Mouse (Mus musculus): ENCODE measurements around the gene Gab2. TPM values are rescaled to one million over a fixed set of nuclear protein-coding genes. Genes with fewer than 3 reads are reported as not detected.

The Gab2 gene
- polyA plus RNA-seq (2015; fragmentation: Nextera tagmentation; extraction: Ambion mirVana) = 3.2 and 3.4 TPM in 2 replicates

- WGBS = under 1% methylated on average over 52 of the region's 83 CpGs
- H3K36me3 ChIP-seq (ENCODE audit: control insufficient read depth, insufficient read depth, low read length) = no peaks in the 10 kb centered on the region
- H3K4me2 ChIP-seq (replicated peaks; ENCODE audit: low read depth) = peak within 1 kb of the TSS; percentile 80
- DNase-seq (ENCODE audit: low spot score) (peak; percentile 85), ATAC-seq (ENCODE audit: low FRiP score, low TSS enrichment) (peak; percentile 85)
- H3K27me3 ChIP-seq (ENCODE audit: control insufficient read depth, insufficient read depth, low read length) = no peaks in the 10 kb centered on the region
- H3K4me3 ChIP-seq (ENCODE audit: low read depth, low read length) = peak within 1 kb of the TSS; percentile 95
- H3K27ac ChIP-seq (replicated peaks) = peak within 1 kb of the TSS; percentile 98
- no peaks in the 10 kb centered on the region; the same call in 1 of the 2 replicates for H3K4me1 ChIP-seq (replicated peaks; ENCODE audit: control insufficient read depth, insufficient read depth)
- TF ChIP-seq EP300 (optimal IDR thresholded peaks at IDR 0.05) = no peak
- TF ChIP-seq CTCF (IDR thresholded peaks at IDR 0.05; ENCODE audit: low read depth) = no peak
- H3K9me3 ChIP-seq (ENCODE audit: control insufficient read depth, low read length) = no peaks in the 10 kb centered on the region
- H3K9ac ChIP-seq (ENCODE audit: low read length) = peak within 1 kb of the TSS; percentile 97
Measured at GRCm38 (mm10) chr7:97081242-97081958, at the start of gene Gab2. TSS of gene Gab2 (plus strand) at chr7:97081586.

DNA sequence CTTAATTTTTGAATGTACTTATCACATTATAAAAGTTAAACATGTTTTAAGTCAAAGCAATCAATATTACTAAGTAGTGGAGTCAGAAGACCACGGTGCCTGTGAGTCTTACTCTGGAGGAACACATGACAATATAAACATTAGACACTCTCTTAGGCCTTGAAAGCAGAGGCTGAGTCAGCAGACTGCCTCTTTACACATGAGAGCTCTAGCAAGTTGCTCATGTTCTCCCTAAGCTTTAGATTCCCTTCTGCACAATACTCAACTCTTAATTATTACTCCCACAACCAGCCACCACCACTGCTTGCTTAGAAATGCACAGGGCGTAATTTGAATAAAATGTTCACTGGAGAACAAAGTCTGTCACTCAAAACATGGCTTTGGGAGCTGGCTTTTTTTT is 49.0 kb upstream of the Gab2 start:
- H3K4me2 ChIP-seq (replicated peaks; ENCODE audit: low read depth) = no peak overlapping the region
- WGBS = 59% methylated on average over 2 of the region's 2 CpGs
- no peaks in the 10 kb centered on the region for H3K27me3 ChIP-seq (ENCODE audit: control insufficient read depth, insufficient read depth, low read length)
- ATAC-seq (ENCODE audit: low FRiP score, low TSS enrichment) (no peak), DNase-seq (ENCODE audit: low spot score) (no peak)
- no peak overlapping the region for H3K27ac ChIP-seq (replicated peaks)
- H3K36me3 ChIP-seq (ENCODE audit: control insufficient read depth, insufficient read depth, low read length) = no peaks in the 10 kb centered on the region
- no peaks in the 10 kb centered on the region for H3K9me3 ChIP-seq (ENCODE audit: control insufficient read depth, low read length)
- no peak overlapping the region for H3K4me3 ChIP-seq (ENCODE audit: low read depth, low read length)
- H3K9ac ChIP-seq (ENCODE audit: low read length) = no peak overlapping the region
- TF ChIP-seq EP300 (optimal IDR thresholded peaks at IDR 0.05) = no peak
- no peak for TF ChIP-seq CTCF (IDR thresholded peaks at IDR 0.05; ENCODE audit: low read depth)
- no peaks in the 10 kb centered on the region for H3K4me1 ChIP-seq (replicated peaks; ENCODE audit: control insufficient read depth, insufficient read depth)

DNA sequence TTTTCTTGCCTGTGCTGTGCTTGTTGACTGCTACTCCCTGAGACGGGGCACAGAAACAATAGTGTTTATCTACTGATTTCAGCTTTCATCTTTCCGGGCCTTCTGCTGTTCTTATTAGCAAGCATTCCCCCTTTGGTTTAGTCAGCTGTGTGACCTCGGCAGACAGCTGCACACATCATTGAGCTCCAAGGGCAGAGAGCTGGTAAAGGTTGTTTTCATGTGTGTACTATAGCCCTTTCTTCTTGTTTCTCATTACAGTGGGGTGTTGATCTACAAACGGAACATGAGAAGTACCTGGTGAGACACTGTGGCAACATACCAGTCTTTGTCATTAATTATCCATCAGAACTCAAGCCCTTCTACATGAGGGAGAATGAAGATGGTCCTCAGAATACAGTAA is 41.7 kb upstream of the Gab2 start:
- no peaks in the 10 kb centered on the region for H3K4me1 ChIP-seq (replicated peaks; ENCODE audit: control insufficient read depth, insufficient read depth)
- no peak overlapping the region for H3K4me2 ChIP-seq (replicated peaks; ENCODE audit: low read depth)
- no peak overlapping the region for H3K27ac ChIP-seq (replicated peaks)
- 44% methylated on average over 4 of the region's 4 CpGs for WGBS
- H3K9me3 ChIP-seq (ENCODE audit: control insufficient read depth, low read length) = no peaks in the 10 kb centered on the region
- DNase-seq (ENCODE audit: low spot score) (no peak), ATAC-seq (ENCODE audit: low FRiP score, low TSS enrichment) (no peak)
- no peak for TF ChIP-seq CTCF (IDR thresholded peaks at IDR 0.05; ENCODE audit: low read depth)
- H3K4me3 ChIP-seq (ENCODE audit: low read depth, low read length) = no peak overlapping the region
- H3K9ac ChIP-seq (ENCODE audit: low read length) = no peak overlapping the region
- no peaks in the 10 kb centered on the region for H3K27me3 ChIP-seq (ENCODE audit: control insufficient read depth, insufficient read depth, low read length)
- 0 out of 2 replicates have a peak, but pooled peaks cover 2% of the 10 kb centered on the region for H3K36me3 ChIP-seq (ENCODE audit: control insufficient read depth, insufficient read depth, low read length)

DNA sequence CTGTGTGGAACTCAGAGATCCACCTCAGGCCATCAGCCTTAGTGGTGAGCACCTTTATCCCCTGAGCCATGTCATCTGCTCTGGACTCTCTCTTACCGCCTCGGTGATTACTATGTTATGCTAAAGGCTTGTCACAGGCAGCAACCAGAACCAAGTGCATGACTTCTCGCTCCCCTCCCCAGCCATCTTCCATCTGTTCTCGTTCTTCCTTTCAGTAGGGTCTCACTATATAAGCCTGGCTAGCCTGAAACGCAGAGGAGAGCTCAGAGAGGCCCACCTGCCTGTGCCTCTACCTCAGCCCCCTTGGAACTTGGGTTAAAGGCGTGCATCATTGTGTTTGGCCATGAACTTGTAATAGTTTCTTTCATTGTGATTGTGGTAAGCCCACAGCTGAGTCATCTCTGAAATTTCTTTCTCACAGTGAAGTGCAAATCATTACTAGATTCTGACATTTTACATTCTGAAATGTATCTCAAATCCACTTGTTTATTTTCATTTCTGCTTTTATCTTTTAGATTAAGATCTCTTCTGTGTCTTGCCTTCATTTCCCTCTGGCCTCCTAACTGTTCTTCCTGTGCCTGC is 39.4 kb upstream of the Gab2 start:
- Histone ChIP-seq H3K9ac (ENCODE audit: low read length) (no peak overlapping the region), H3K36me3 (ENCODE audit: control insufficient read depth, insufficient read depth, low read length) (0 out of 2 replicates have a peak, but pooled peaks cover 2% of the 10 kb centered on the region), H3K4me3 (ENCODE audit: low read depth, low read length) (no peak overlapping the region), H3K27me3 (ENCODE audit: control insufficient read depth, insufficient read depth, low read length) (no peaks in the 10 kb centered on the region), H3K27ac (replicated peaks) (no peak overlapping the region), H3K4me1 (replicated peaks; ENCODE audit: control insufficient read depth, insufficient read depth) (no peaks in the 10 kb centered on the region), H3K9me3 (ENCODE audit: control insufficient read depth, low read length) (no peaks in the 10 kb centered on the region), H3K4me2 (replicated peaks; ENCODE audit: low read depth) (no peak overlapping the region)
- ATAC-seq (ENCODE audit: low FRiP score, low TSS enrichment) (no peak), DNase-seq (ENCODE audit: low spot score) (no peak)
- 87% methylated on average over 6 of the region's 6 CpGs for WGBS
- TF ChIP-seq EP300 (optimal IDR thresholded peaks at IDR 0.05) = no peak
- no peak for TF ChIP-seq CTCF (IDR thresholded peaks at IDR 0.05; ENCODE audit: low read depth)

- H3K9me3 ChIP-seq (ENCODE audit: control insufficient read depth, low read length) = no peaks in the 10 kb centered on the region
- TF ChIP-seq CTCF (IDR thresholded peaks at IDR 0.05; ENCODE audit: low read depth) (no peak), EP300 (optimal IDR thresholded peaks at IDR 0.05) (no peak)
- H3K4me2 ChIP-seq (replicated peaks; ENCODE audit: low read depth) = no peak overlapping the region
- no peaks in the 10 kb centered on the region for H3K27me3 ChIP-seq (ENCODE audit: control insufficient read depth, insufficient read depth, low read length)
- no peak for ATAC-seq (ENCODE audit: low FRiP score, low TSS enrichment)
- no peak overlapping the region for H3K27ac ChIP-seq (replicated peaks)
- no peak overlapping the region for H3K9ac ChIP-seq (ENCODE audit: low read length)
- H3K36me3 ChIP-seq (ENCODE audit: control insufficient read depth, insufficient read depth, low read length) = 0 out of 2 replicates have a peak, but pooled peaks cover 2% of the 10 kb centered on the region
- no peak overlapping the region for H3K4me3 ChIP-seq (ENCODE audit: low read depth, low read length)
- no peaks in the 10 kb centered on the region for H3K4me1 ChIP-seq (replicated peaks; ENCODE audit: control insufficient read depth, insufficient read depth)
- WGBS = 75% methylated on average over 1 of the region's 1 CpGs
- no peak for DNase-seq (ENCODE audit: low spot score)
Measured at GRCm38 (mm10) chr7:97042981-97043380, 38.4 kb upstream of the Gab2 start.

- WGBS = 92% methylated on average over 2 of the region's 2 CpGs
- H3K27ac ChIP-seq (replicated peaks) = no peak overlapping the region
- H3K4me2 ChIP-seq (replicated peaks; ENCODE audit: low read depth) = no peak overlapping the region
- TF ChIP-seq CTCF (IDR thresholded peaks at IDR 0.05; ENCODE audit: low read depth) (no peak), EP300 (optimal IDR thresholded peaks at IDR 0.05) (no peak)
- no peak overlapping the region for H3K9ac ChIP-seq (ENCODE audit: low read length)
- no peaks in the 10 kb centered on the region for H3K27me3 ChIP-seq (ENCODE audit: control insufficient read depth, insufficient read depth, low read length)
- H3K4me1 ChIP-seq (replicated peaks; ENCODE audit: control insufficient read depth, insufficient read depth) = no peaks in the 10 kb centered on the region
- ATAC-seq (ENCODE audit: low FRiP score, low TSS enrichment) (no peak), DNase-seq (ENCODE audit: low spot score) (no peak)
- no peaks in the 10 kb centered on the region for H3K36me3 ChIP-seq (ENCODE audit: control insufficient read depth, insufficient read depth, low read length)
- H3K4me3 ChIP-seq (ENCODE audit: low read depth, low read length) = no peak overlapping the region
- H3K9me3 ChIP-seq (ENCODE audit: control insufficient read depth, low read length) = no peaks in the 10 kb centered on the region
Measured at GRCm38 (mm10) chr7:97060966-97061365, 20.4 kb upstream of the Gab2 start.
